Mouse (Mus musculus): ENCODE data around the gene Hgfac. TPM values are rescaled to one million over a fixed set of nuclear protein-coding genes. Genes with fewer than 3 reads are reported as not detected.
A peak's percentile ranks its signal among the peaks of the same experiment; 100 is the strongest.

The Hgfac gene
- polyA plus RNA-seq, 1 experiment from 2014 or later: 277 TPM

Small RNA genes within 50 kb of the gene (microRNA-seq; reads per million reads assigned to microRNA genes)
- 2.5 reads per million, percentile 4 among the genes with 10 or more reads in this experiment for gene Mir3097

Other genes starting within 250 kb of the Hgfac start
- gene Msantd1, start 133.5 kb upstream of the Hgfac start, polyA plus RNA-seq (2015; fragmentation: Nextera tagmentation; extraction: Ambion mirVana): 0.09 and 0.37 TPM in 2 replicates
- 15.7 and 16.2 TPM in 2 replicates for gene Rgs12, start 92.1 kb upstream of the Hgfac start, polyA plus RNA-seq (2015; fragmentation: Nextera tagmentation; extraction: Ambion mirVana)
- 0.08 and 0.19 TPM in 2 replicates for gene Dok7, start 15.3 kb downstream of the Hgfac start, polyA plus RNA-seq (2015; fragmentation: Nextera tagmentation; extraction: Ambion mirVana)
- gene Lrpap1, start 64.3 kb downstream of the Hgfac start, polyA plus RNA-seq (2015; fragmentation: Nextera tagmentation; extraction: Ambion mirVana): 90.6 and 92.1 TPM in 2 replicates
- gene Adra2c, start 236.8 kb downstream of the Hgfac start, polyA plus RNA-seq (2015; fragmentation: Nextera tagmentation; extraction: Ambion mirVana): not detected in 2 replicates